Mouse (Mus musculus) embryo, embryonic 9.5 days (tissue): ENCODE data around the gene Olfr868.

Source experiments
- DNase-seq: peaks from one replicate; pipeline ENCODE4 v3.0.0-alpha.2; 2017; ENCODE audit errors: extremely low spot score

The Olfr868 gene

GRCm38 (mm10) chr9:20098326-20098725, at the start of gene Olfr868:
Gene Olfr868, plus strand, starts transcription at chr9:20098626.
- no peak for DNase-seq

- DNase-seq, result no peak
Observed at GRCm38 (mm10) chr9:20057462-20057861, 41.0 kb upstream of the Olfr868 start, which contains the start of gene Olfr867. Gene Olfr867, minus strand, starts transcription at chr9:20057562.

GRCm38 (mm10) chr9:20070236-20070635, 28.2 kb upstream of the Olfr868 start:
- no peak for DNase-seq

GRCm38 (mm10) chr9:20071291-20071690, 27.1 kb upstream of the Olfr868 start:
- no peak for DNase-seq

- DNase-seq, result no peak
Observed at GRCm38 (mm10) chr9:20073523-20074177, 24.8 kb upstream of the Olfr868 start.

GRCm38 (mm10) chr9:20128709-20129108, 30.3 kb downstream of the Olfr868 start, which contains the start of gene Olfr869:
Gene Olfr869, plus strand, starts transcription at chr9:20129009.
- no peak for DNase-seq

- no peak for DNase-seq
Observed at GRCm38 (mm10) chr9:20149706-20150105, 51.3 kb downstream of the Olfr868 start.
